Mouse (Mus musculus) heart, embryonic 13.5 days (tissue): Measurements from ENCODE around the gene St7. TPM values are rescaled to one million over a fixed set of nuclear protein-coding genes. Genes with fewer than 3 reads are reported as not detected.
A peak's percentile ranks its signal among the peaks of the same experiment; 100 is the strongest.

Experiments
- ATAC-seq: fragments of 200-750 bp; cut with Nextera tagmentation; 2 replicates; pipeline ENCODE4 v1.8.0; 2017; ENCODE audit warnings: moderate TSS enrichment; ENCODE audit not compliant: insufficient number of reproducible peaks, low FRiP score, low TSS enrichment; ENCODE audit errors: extremely low read depth
- H3K27ac ChIP-seq: fragments of 300-500 bp; sonication (generic); replicated peaks from 2 replicates; pipeline ENCODE4 v1.5.1; 2015; ENCODE audit warnings: moderate library complexity, mild to moderate bottlenecking, inconsistent platforms
- H3K27me3 ChIP-seq: fragments of 300-500 bp; sonication (generic); replicated peaks from 2 replicates; pipeline ENCODE4 v1.6.1; 2015; ENCODE audit warnings: mild to moderate bottlenecking, inconsistent platforms
- H3K36me3 ChIP-seq: fragments of 300-500 bp; sonication (generic); 2 replicates; pipeline ENCODE4 v1.6.1; 2015; ENCODE audit warnings: mild to moderate bottlenecking, inconsistent platforms
- H3K4me1 ChIP-seq: fragments of 300-500 bp; sonication (generic); 2 replicates; pipeline ENCODE4 v1.6.1; 2015; ENCODE audit warnings: inconsistent platforms
- H3K4me2 ChIP-seq: fragments of 300-500 bp; sonication (generic); 2 replicates; pipeline ENCODE4 v1.6.1; 2015; ENCODE audit warnings: inconsistent platforms, mild to moderate bottlenecking, moderate library complexity
- H3K4me3 ChIP-seq: fragments of 300-500 bp; sonication (generic); 2 replicates; pipeline ENCODE4 v1.5.1; 2015; ENCODE audit warnings: moderate library complexity, mild to moderate bottlenecking, inconsistent platforms
- H3K9ac ChIP-seq: fragments of 300-500 bp; sonication (generic); 2 replicates; pipeline ENCODE4 v1.6.1; 2015; ENCODE audit warnings: inconsistent platforms, mild to moderate bottlenecking, moderate library complexity
- H3K9me3 ChIP-seq: fragments of 300-500 bp; sonication (generic); 2 replicates; pipeline ENCODE4 v1.6.1; 2016; ENCODE audit warnings: inconsistent platforms
- WGBS: fragments of 180-500 bp; shearing (Covaris S2); methylation state at CpG from one replicate; pipeline ENCODE4 v1.1.7; 2015; ENCODE audit warnings: mixed read lengths; 5-methylcytosine and 5-hydroxymethylcytosine counted together
- polyA plus RNA-seq: library from polyadenylated mRNA; unstranded; fragments of >200 nt; fragmentation: Nextera tagmentation; extraction: Ambion mirVana; gene quantifications from 2 replicates; pipeline ENCODE4 v1.2.1, GENCODE M21; 2015

Gene St7
- polyA plus RNA-seq: 25.9 and 31.9 TPM in 2 replicates

- ATAC-seq: no peak
- Histone ChIP-seq H3K4me1 (peaks cover 22% of the 10 kb centered on the region), H3K27ac (peak within 1 kb of the TSS; percentile 96), H3K27me3 (no peaks in the 10 kb centered on the region), H3K36me3 (peaks cover 6% of the 10 kb centered on the region; the same call in 1 of the 2 replicates), H3K4me3 (peak within 1 kb of the TSS; percentile 84), H3K9ac (peak within 1 kb of the TSS; percentile 90), H3K9me3 (no peaks in the 10 kb centered on the region), H3K4me2 (peak within 1 kb of the TSS; percentile 84)
- WGBS: 73% methylated on average over 7 of the region's 7 CpGs
These were observed at the start of gene St7 for GRCm38 (mm10) chr6:17692647-17693046. TSS of gene St7 (plus strand) at chr6:17692933.

- Histone ChIP-seq H3K36me3 (peaks cover 26% of the 10 kb centered on the region), H3K27ac (no peak overlapping the region), H3K27me3 (no peaks in the 10 kb centered on the region), H3K4me1 (peaks cover 42% of the 10 kb centered on the region), H3K4me3 (no peak overlapping the region), H3K9ac (0 out of 2 replicates have a peak overlapping the region, but pooled peaks have one; percentile 3), H3K4me2 (no peak overlapping the region), H3K9me3 (no peaks in the 10 kb centered on the region)
- no peak for ATAC-seq
- 25% methylated on average over 3 of the region's 3 CpGs for WGBS
These were observed 46.6 kb upstream of the St7 start for GRCm38 (mm10) chr6:17646107-17646506.

DNA sequence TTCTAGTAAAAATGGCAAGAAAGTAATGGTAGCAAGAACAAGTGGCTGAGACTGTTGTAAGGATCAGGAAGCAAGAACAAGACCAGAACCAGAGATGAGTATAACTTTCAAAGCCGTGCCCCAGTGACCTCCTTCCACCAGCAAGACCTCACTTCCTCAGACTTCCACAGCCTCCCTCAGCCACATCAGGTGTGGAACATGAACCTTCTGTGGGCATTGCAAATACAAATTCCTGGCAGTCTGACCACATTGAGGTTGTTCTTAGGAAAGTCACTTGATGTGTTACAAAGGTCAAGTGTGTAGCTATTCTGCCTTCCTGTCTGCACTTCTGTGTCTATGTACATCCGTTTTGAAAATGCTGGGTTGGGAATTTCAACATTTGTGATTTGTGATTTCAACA, 40.6 kb upstream of the St7 start:
- Histone ChIP-seq H3K27ac (no peak overlapping the region), H3K4me3 (no peak overlapping the region), H3K4me2 (no peak overlapping the region), H3K9ac (no peak overlapping the region), H3K27me3 (no peaks in the 10 kb centered on the region), H3K36me3 (peaks cover 66% of the 10 kb centered on the region), H3K9me3 (no peaks in the 10 kb centered on the region), H3K4me1 (peaks cover 6% of the 10 kb centered on the region; the same call in 1 of the 2 replicates)
- WGBS: 74% methylated on average over 2 of the region's 2 CpGs
- no peak for ATAC-seq

- Histone ChIP-seq H3K4me3 (no peak overlapping the region), H3K9ac (no peak overlapping the region), H3K36me3 (peaks cover 68% of the 10 kb centered on the region), H3K9me3 (no peaks in the 10 kb centered on the region), H3K27me3 (no peaks in the 10 kb centered on the region), H3K4me2 (no peak overlapping the region), H3K27ac (no peak overlapping the region), H3K4me1 (peaks cover 9% of the 10 kb centered on the region; the same call in 1 of the 2 replicates)
- no peak for ATAC-seq
- 85% methylated on average over 2 of the region's 2 CpGs for WGBS
These were observed 37.7 kb upstream of the St7 start for GRCm38 (mm10) chr6:17655080-17655479.

- no peak overlapping the region for H3K27ac ChIP-seq
- no peaks in the 10 kb centered on the region for H3K9me3 ChIP-seq
- H3K36me3 ChIP-seq: peaks cover 65% of the 10 kb centered on the region
- no peaks in the 10 kb centered on the region for H3K27me3 ChIP-seq
- H3K4me1 ChIP-seq: 0 out of 2 replicates have a peak, but pooled peaks cover 11% of the 10 kb centered on the region
- H3K4me3 ChIP-seq: no peak overlapping the region
- no peak overlapping the region for H3K4me2 ChIP-seq
- no peak for ATAC-seq
- no peak overlapping the region for H3K9ac ChIP-seq
- WGBS: 76% methylated on average over 1 of the region's 1 CpGs
These were observed 35.4 kb upstream of the St7 start for GRCm38 (mm10) chr6:17657308-17657707.

DNA sequence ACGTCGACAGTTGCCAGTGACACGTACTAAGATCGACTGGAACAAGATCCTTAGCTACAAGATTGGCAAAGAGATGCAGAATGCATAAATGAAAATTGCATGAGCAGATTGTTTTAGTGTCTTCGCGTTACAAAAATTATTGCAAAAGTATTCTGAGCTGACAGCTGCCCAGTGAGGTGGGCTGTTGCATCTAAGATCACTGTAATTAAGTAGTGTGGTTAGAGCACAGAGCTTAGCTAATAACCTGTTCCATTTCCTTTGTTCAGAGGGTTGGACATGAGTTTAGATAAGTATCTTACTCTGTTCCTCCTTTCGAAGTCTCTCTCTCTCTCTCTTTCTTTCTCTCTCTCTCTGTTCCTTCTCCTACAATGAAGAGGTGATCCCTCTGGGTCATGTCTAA, 27.4 kb upstream of the St7 start:
- peaks cover 81% of the 10 kb centered on the region for H3K36me3 ChIP-seq
- H3K9me3 ChIP-seq: no peaks in the 10 kb centered on the region
- H3K27ac ChIP-seq: no peak overlapping the region
- peaks cover 16% of the 10 kb centered on the region for H3K4me1 ChIP-seq
- no peaks in the 10 kb centered on the region for H3K27me3 ChIP-seq
- H3K4me2 ChIP-seq: no peak overlapping the region
- no peak for ATAC-seq
- 84% methylated on average over 7 of the region's 7 CpGs for WGBS
- no peak overlapping the region for H3K9ac ChIP-seq
- no peak overlapping the region for H3K4me3 ChIP-seq

DNA sequence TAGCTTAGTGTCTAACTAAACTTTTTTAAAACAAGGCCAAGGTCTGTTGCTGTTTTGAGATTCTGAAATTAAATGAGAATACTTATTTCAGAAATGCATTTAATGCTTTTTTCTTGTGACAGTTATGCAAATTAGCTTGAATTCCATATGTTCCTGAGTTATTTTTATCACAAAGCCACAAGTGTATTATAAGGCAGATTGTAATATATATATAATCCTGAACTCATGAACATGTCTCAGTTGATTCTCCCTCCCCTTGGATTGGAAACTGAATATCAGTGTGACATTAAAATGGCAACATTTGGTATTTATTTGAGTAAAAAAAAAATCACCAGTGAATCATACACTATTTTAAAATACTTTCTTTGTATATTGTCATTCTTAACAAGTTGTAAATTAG, 26.7 kb upstream of the St7 start:
- ATAC-seq: no peak
- Histone ChIP-seq H3K4me2 (no peak overlapping the region), H3K9me3 (no peaks in the 10 kb centered on the region), H3K4me1 (peaks cover 12% of the 10 kb centered on the region), H3K27ac (no peak overlapping the region), H3K36me3 (peaks cover 83% of the 10 kb centered on the region), H3K9ac (no peak overlapping the region), H3K27me3 (no peaks in the 10 kb centered on the region), H3K4me3 (no peak overlapping the region)

- no peaks in the 10 kb centered on the region for H3K27me3 ChIP-seq
- 89% methylated on average over 3 of the region's 3 CpGs for WGBS
- no peak overlapping the region for H3K4me2 ChIP-seq
- H3K9me3 ChIP-seq: no peaks in the 10 kb centered on the region
- peaks cover 12% of the 10 kb centered on the region for H3K4me1 ChIP-seq
- no peak for ATAC-seq
- H3K4me3 ChIP-seq: no peak overlapping the region
- H3K27ac ChIP-seq: no peak overlapping the region
- H3K36me3 ChIP-seq: peaks cover 68% of the 10 kb centered on the region
- no peak overlapping the region for H3K9ac ChIP-seq
These were observed 24.9 kb upstream of the St7 start for GRCm38 (mm10) chr6:17667813-17668212.

GRCm38 (mm10) chr6:17668334-17668733, 24.4 kb upstream of the St7 start:
- Histone ChIP-seq H3K9me3 (no peaks in the 10 kb centered on the region), H3K4me2 (no peak overlapping the region), H3K9ac (no peak overlapping the region), H3K4me1 (peaks cover 12% of the 10 kb centered on the region), H3K27ac (no peak overlapping the region), H3K4me3 (no peak overlapping the region), H3K36me3 (peaks cover 63% of the 10 kb centered on the region), H3K27me3 (no peaks in the 10 kb centered on the region)
- no peak for ATAC-seq
- WGBS: 93% methylated on average over 12 of the region's 12 CpGs

GRCm38 (mm10) chr6:17669826-17670225, 22.9 kb upstream of the St7 start:
- H3K27ac ChIP-seq: no peak overlapping the region
- H3K4me3 ChIP-seq: no peak overlapping the region
- H3K4me2 ChIP-seq: no peak overlapping the region
- 75% methylated on average over 2 of the region's 2 CpGs for WGBS
- H3K4me1 ChIP-seq: peaks cover 12% of the 10 kb centered on the region
- no peaks in the 10 kb centered on the region for H3K9me3 ChIP-seq
- no peaks in the 10 kb centered on the region for H3K27me3 ChIP-seq
- ATAC-seq: no peak
- peaks cover 49% of the 10 kb centered on the region for H3K36me3 ChIP-seq
- H3K9ac ChIP-seq: no peak overlapping the region

- ATAC-seq: no peak
- Histone ChIP-seq H3K4me1 (peaks cover under 1% of the 10 kb centered on the region), H3K4me3 (no peak overlapping the region), H3K36me3 (0 out of 2 replicates have a peak, but pooled peaks cover 6% of the 10 kb centered on the region), H3K4me2 (peak overlapping the region; percentile 18; the same call in 1 of the 2 replicates), H3K27me3 (no peaks in the 10 kb centered on the region), H3K9me3 (no peaks in the 10 kb centered on the region), H3K9ac (no peak overlapping the region), H3K27ac (no peak overlapping the region)
- WGBS: 21% methylated on average over 12 of the region's 12 CpGs
These were observed 17.5 kb upstream of the St7 start for GRCm38 (mm10) chr6:17675019-17675756.

DNA sequence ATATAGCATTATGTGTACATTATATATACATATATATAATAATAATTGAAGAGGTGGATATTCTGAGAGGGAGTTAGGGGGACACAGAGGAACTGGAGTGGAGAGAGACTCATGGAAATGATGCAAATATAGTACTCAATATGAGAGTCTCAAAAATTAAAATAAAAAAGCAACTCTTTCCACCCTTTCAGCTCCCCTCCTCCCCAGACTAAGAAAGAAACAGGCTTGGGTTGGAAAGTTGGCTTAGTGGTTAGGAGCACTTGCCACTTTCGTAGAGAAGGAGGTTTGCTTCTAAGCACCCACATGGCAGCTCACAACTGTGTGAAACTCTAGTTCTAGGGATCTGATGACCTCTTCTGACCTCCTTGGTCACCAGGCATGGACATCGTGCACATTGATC, 15.7 kb upstream of the St7 start:
- no peaks in the 10 kb centered on the region; the same call in 1 of the 2 replicates for H3K9me3 ChIP-seq
- H3K9ac ChIP-seq: no peak overlapping the region
- peaks cover 8% of the 10 kb centered on the region for H3K4me1 ChIP-seq
- no peaks in the 10 kb centered on the region for H3K27me3 ChIP-seq
- WGBS: 66% methylated on average over 2 of the region's 2 CpGs
- H3K27ac ChIP-seq: no peak overlapping the region
- no peak for ATAC-seq
- no peaks in the 10 kb centered on the region for H3K36me3 ChIP-seq
- H3K4me2 ChIP-seq: no peak overlapping the region
- no peak overlapping the region for H3K4me3 ChIP-seq
